Mouse (Mus musculus) liver, postnatal 0 days (tissue): Measurements from ENCODE around the gene Art3. TPM values are rescaled to one million over a fixed set of nuclear protein-coding genes. Genes with fewer than 3 reads are reported as not detected.
"Not testable (repeated sequence)": the region's sequence is repeated elsewhere in the genome, so short reads cannot be mapped to it uniquely, and the experiment has no call there.

Source experiments
- ATAC-seq: fragments of 200-750 bp; cut with Nextera tagmentation; 2 replicates; pipeline ENCODE4 v1.8.0; 2017; ENCODE audit warnings: mild to moderate bottlenecking, moderate library complexity
- DNase-seq: peaks from one replicate; pipeline ENCODE4 v3.0.0-alpha.2; 2016
- H3K27ac ChIP-seq: fragments of 300-500 bp; sonication (generic); 2 replicates; pipeline ENCODE4 v1.5.1; 2014; ENCODE audit warnings: antibody characterized with exemption, moderate library complexity, mild to moderate bottlenecking, low read depth
- H3K27me3 ChIP-seq: fragments of 300-500 bp; sonication (generic); 2 replicates; pipeline ENCODE4 v1.6.1; 2014; ENCODE audit warnings: low read length, control low read depth, mixed read lengths; ENCODE audit not compliant: insufficient read depth
- H3K36me3 ChIP-seq: fragments of 300-500 bp; sonication (generic); replicated peaks from 2 replicates; pipeline ENCODE4 v1.6.1; 2014; ENCODE audit warnings: mild to moderate bottlenecking, control low read depth, low read length, moderate library complexity, mixed read lengths; ENCODE audit not compliant: insufficient read depth
- H3K4me1 ChIP-seq: fragments of 300-500 bp; sonication (generic); 2 replicates; pipeline ENCODE4 v1.6.1; 2014; ENCODE audit warnings: antibody characterized with exemption, mild to moderate bottlenecking, control low read depth; ENCODE audit not compliant: insufficient read depth
- H3K4me2 ChIP-seq: fragments of 300-500 bp; sonication (generic); 2 replicates; pipeline ENCODE4 v1.6.1; 2014; ENCODE audit warnings: low read depth, mild to moderate bottlenecking, low read length, moderate library complexity, mixed read lengths
- H3K4me3 ChIP-seq: fragments of 300-500 bp; sonication (generic); 2 replicates; pipeline ENCODE4 v1.5.1; 2014; ENCODE audit warnings: low read depth, low read length
- H3K9ac ChIP-seq: fragments of 300-500 bp; sonication (generic); replicated peaks from 2 replicates; pipeline ENCODE4 v1.6.1; 2014; ENCODE audit warnings: mild to moderate bottlenecking, moderate library complexity
- H3K9me3 ChIP-seq: fragments of 300-500 bp; sonication (generic); 2 replicates; pipeline ENCODE4 v1.6.1; 2016; ENCODE audit warnings: mild to moderate bottlenecking, control low read depth, low read length, mixed read lengths
- CTCF ChIP-seq: sonication (generic); IDR thresholded peaks from 2 replicates; pipeline ENCODE4 v1.5.1; 2016; ENCODE audit warnings: antibody characterized with exemption, low read depth
- EP300 ChIP-seq: IDR thresholded peaks from 2 replicates; pipeline ENCODE4 v1.6.1; 2016; ENCODE audit warnings: antibody characterized with exemption, low read depth, mild to moderate bottlenecking
- whole genome bisulfite sequencing: fragments of 180-500 bp; shearing (Covaris S2); extraction: QIAGEN DNeasy Blood & Tissue Kit; methylation state at CpG from one replicate; pipeline ENCODE4 v1.1.7; 2014; ENCODE audit not compliant: insufficient replicate concordance; 5-methylcytosine and 5-hydroxymethylcytosine counted together
- polyA plus RNA-seq: library from polyadenylated mRNA; unstranded; fragments of >200 nt; fragmentation: Nextera tagmentation; extraction: Ambion mirVana; gene quantifications from 2 replicates; pipeline ENCODE4 v1.2.1, GENCODE M21; 2015

Art3 gene
- polyA plus RNA-seq, 1 experiment from 2014 or later, result 2.3 TPM

DNA sequence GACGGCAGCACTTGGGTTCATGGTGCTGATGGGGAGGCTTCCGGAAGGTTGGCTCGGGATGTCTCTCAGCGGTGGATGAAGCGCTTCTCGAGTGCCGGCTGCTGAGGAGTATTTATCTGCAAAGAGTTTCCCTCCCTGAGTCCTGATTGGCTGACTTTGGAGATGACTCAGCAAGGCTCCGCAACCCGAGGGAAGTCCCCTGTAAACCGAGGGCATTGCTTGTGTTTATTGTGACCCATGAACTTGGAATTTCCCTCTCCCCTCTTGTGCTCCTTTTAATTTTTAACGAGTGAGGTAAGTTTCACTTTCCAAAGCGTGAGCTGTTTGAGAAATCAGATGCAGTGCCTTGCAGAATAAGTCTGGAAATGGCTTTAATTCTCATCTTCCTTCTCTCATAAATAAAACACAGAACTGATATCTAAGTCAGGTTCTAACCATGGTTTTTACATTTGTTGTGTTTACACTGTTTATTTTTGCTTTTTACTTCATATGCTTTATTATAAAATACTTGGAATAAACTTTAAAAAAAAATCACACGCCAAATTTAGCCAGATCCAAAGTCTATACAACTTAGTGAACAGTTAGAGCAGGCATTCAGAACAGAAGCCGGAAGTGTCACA lies 17.3 kb downstream of the Art3 start, which contains the start of gene Cxcl10:
TSS of gene Cxcl10 (minus strand) at position 96 of the 620 bp plus-strand sequence.
- Histone ChIP-seq H3K36me3 (no peaks in the 10 kb centered on the region), H3K4me3 (peak within 1 kb of the TSS; percentile 19), H3K4me2 (peak within 1 kb of the TSS; percentile 51), H3K9me3 (no peaks in the 10 kb centered on the region), H3K27ac (0 out of 2 replicates have a peak within 1 kb of the TSS, but pooled peaks have one; percentile 2), H3K27me3 (no peaks in the 10 kb centered on the region), H3K4me1 (peaks cover 17% of the 10 kb centered on the region), H3K9ac (no peak within 1 kb of the TSS)
- 10% methylated on average over 14 of the region's 14 CpGs for WGBS
- ATAC-seq (peak; percentile 77), DNase-seq (peak; percentile 68)
- TF ChIP-seq EP300 (no peak), CTCF (no peak)

- Histone ChIP-seq H3K27ac (0 out of 2 replicates have a peak overlapping the region, but pooled peaks have one; percentile 2), H3K4me3 (no peak overlapping the region), H3K36me3 (no peaks in the 10 kb centered on the region), H3K4me1 (peaks cover 19% of the 10 kb centered on the region), H3K9me3 (no peaks in the 10 kb centered on the region), H3K4me2 (0 out of 2 replicates have a peak overlapping the region, but pooled peaks have one; percentile 51), H3K27me3 (no peaks in the 10 kb centered on the region), H3K9ac (no peak overlapping the region)
- DNase-seq (no peak), ATAC-seq (no peak)
- no peak for TF ChIP-seq EP300
- WGBS, result 66% methylated on average over 7 of the region's 7 CpGs
Observed at GRCm38 (mm10) chr5:92349731-92350130, 18.1 kb downstream of the Art3 start.

- Histone ChIP-seq H3K27ac (peak overlapping the region; percentile 83), H3K4me1 (peaks cover 19% of the 10 kb centered on the region), H3K4me2 (peak overlapping the region; percentile 66), H3K4me3 (peak overlapping the region; percentile 54)
- H3K9me3 ChIP-seq, H3K36me3 ChIP-seq, DNase-seq, ATAC-seq, H3K27me3 ChIP-seq, H3K9ac ChIP-seq: not testable (repeated sequence)
- WGBS, result 64% methylated on average over 4 of the region's 4 CpGs
Observed at GRCm38 (mm10) chr5:92352716-92353115, 21.1 kb downstream of the Art3 start.

GRCm38 (mm10) chr5:92353517-92353916 lies 21.9 kb downstream of the Art3 start:
- Histone ChIP-seq H3K4me3 (peak overlapping the region; percentile 54), H3K27me3 (no peaks in the 10 kb centered on the region), H3K9me3 (no peaks in the 10 kb centered on the region), H3K27ac (peak overlapping the region; percentile 83), H3K36me3 (no peaks in the 10 kb centered on the region), H3K4me1 (peaks cover 11% of the 10 kb centered on the region), H3K4me2 (peak overlapping the region; percentile 66), H3K9ac (peak overlapping the region; percentile 61)
- TF ChIP-seq CTCF (no peak), EP300 (no peak)
- DNase-seq (peak; percentile 69), ATAC-seq (peak; percentile 83)
- 8% methylated on average over 10 of the region's 11 CpGs for WGBS

- DNase-seq (peak; percentile 50), ATAC-seq (no peak)
- Histone ChIP-seq H3K27ac (no peak overlapping the region), H3K9me3 (no peaks in the 10 kb centered on the region), H3K27me3 (no peaks in the 10 kb centered on the region), H3K4me1 (0 out of 2 replicates have a peak, but pooled peaks cover 5% of the 10 kb centered on the region), H3K36me3 (no peaks in the 10 kb centered on the region), H3K4me2 (no peak overlapping the region), H3K4me3 (no peak overlapping the region), H3K9ac (no peak overlapping the region)
- TF ChIP-seq EP300 (no peak), CTCF (no peak)
- WGBS, result 16% methylated on average over 11 of the region's 12 CpGs
Observed at GRCm38 (mm10) chr5:92358033-92358432, 26.4 kb downstream of the Art3 start.

DNA sequence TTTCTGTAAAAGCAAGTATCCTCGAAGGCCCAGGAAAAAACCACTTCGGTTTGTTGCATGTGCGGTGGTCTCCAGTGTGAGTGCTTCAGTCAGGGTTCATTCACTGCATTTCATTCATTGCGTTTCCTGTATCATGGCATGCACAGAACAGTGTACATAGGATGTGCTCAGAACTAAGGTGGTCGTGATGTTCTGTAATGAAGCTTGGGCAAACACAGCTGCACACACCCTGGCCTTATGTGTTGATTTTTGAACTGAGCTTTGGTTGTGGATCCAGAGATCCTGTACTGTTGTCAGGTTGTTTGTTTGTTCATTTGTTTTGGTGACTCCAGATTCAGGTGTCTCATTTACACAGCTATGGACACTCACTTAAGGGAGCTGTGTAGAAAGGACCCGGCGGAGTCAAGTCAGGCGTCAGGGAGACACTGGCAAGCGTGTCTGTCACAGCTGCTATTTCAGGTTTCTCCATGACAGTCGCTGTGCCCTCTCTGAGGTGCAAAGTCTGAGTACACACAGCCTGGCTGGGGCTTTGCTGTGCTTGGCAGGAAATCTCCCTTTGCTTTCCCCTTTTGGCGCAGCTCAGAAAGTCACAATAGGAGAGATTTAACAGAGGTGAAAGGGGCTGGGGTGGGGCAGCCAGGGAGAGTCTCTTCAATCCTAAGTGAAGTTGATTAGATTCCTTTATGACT lies 27.3 kb downstream of the Art3 start:
- H3K4me3 ChIP-seq, result no peak overlapping the region
- peak; percentile 40 for DNase-seq
- H3K9me3 ChIP-seq, result no peaks in the 10 kb centered on the region
- peak overlapping the region; percentile 69 for H3K27ac ChIP-seq
- H3K4me2 ChIP-seq, result no peak overlapping the region
- H3K36me3 ChIP-seq, result no peaks in the 10 kb centered on the region
- peak; percentile 92 for ATAC-seq
- 0 out of 2 replicates have a peak, but pooled peaks cover 1% of the 10 kb centered on the region for H3K4me1 ChIP-seq
- TF ChIP-seq CTCF, result 0 out of 2 replicates have a peak, but pooled peaks have one; percentile 1
- no peak for TF ChIP-seq EP300
- H3K9ac ChIP-seq, result no peak overlapping the region
- 63% methylated on average over 11 of the region's 11 CpGs for WGBS
- no peaks in the 10 kb centered on the region for H3K27me3 ChIP-seq
